Mouse (Mus musculus): Measurements from ENCODE around the gene Pthlh. TPM values are rescaled to one million over a fixed set of nuclear protein-coding genes. Genes with fewer than 3 reads are reported as not detected.

Gene Pthlh
- total and polyA plus RNA-seq, 3 experiments = not detected

DNA sequence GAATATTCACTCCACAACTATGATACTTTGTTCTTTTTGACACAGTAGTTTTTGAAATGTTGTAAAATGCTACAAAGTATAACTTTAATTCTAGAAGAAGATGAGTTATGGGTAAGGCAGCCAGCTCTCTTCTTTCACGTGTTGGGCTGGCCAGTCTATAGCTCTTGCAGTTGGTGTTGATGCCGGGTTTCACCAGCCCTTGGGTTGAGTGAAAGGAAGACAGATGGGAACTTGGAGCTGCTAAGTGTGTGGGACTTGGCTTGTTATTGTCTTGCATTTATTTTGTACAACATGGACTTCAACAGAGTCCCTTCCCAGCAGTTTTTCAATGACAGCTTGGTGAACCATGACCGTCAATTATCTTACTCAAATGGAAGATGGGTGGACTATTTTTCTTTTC is 16.2 kb downstream of the Pthlh start:
- ATAC-seq (ENCODE audit: extremely low read depth, insufficient number of reproducible peaks, low FRiP score, poor library complexity, severe bottlenecking) = no peak
- no peak for TF ChIP-seq GATA1 (IDR thresholded peaks at IDR 0.05; ENCODE audit: borderline replicate concordance, low read length)
- TF ChIP-seq CTCF (IDR thresholded peaks at IDR 0.05; ENCODE audit: low read depth, low read length) = no peak
- no peak for TF ChIP-seq POLR2AphosphoS5 (IDR thresholded peaks at IDR 0.05; ENCODE audit: insufficient replicate concordance, low read depth, low read length)
- TF ChIP-seq TAL1 (conservative IDR thresholded peaks at IDR 0.05; ENCODE audit: low read depth, low read length) = no peak
- TF ChIP-seq GATA2 (IDR thresholded peaks at IDR 0.05; ENCODE audit: borderline replicate concordance, low read depth, low read length) = no peak
- H3K9me3 ChIP-seq (replicated peaks) = no peaks in the 10 kb centered on the region

DNA sequence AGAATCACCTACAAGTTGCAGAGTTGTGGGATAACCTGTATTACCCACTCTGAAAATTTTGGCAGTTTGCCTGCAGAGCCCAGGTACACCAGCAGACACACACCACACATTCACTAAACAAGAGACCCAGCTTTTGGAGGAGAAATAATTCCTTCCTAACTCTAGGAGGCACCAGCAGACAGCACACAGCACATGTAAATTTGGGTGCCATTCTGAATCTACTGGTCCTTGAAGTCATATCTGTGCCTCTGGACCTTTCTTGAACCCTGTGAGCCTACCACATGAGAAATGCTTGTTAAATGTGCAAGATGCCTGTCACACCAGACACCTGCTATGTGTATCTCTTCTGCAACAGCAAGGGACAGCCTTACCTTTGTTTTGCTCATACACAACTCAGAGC is 19.7 kb downstream of the Pthlh start:
- no peak for TF ChIP-seq GATA2 (IDR thresholded peaks at IDR 0.05; ENCODE audit: borderline replicate concordance, low read depth, low read length)
- TF ChIP-seq GATA1 (IDR thresholded peaks at IDR 0.05; ENCODE audit: borderline replicate concordance, low read length) = no peak
- no peak for TF ChIP-seq CTCF (IDR thresholded peaks at IDR 0.05; ENCODE audit: low read depth, low read length)
- no peak for TF ChIP-seq TAL1 (conservative IDR thresholded peaks at IDR 0.05; ENCODE audit: low read depth, low read length)
- no peak for TF ChIP-seq POLR2AphosphoS5 (IDR thresholded peaks at IDR 0.05; ENCODE audit: insufficient replicate concordance, low read depth, low read length)
- H3K27me3 ChIP-seq (ENCODE audit: insufficient read depth, low read length) = no peaks in the 10 kb centered on the region
- no peak overlapping the region for H3K4me3 ChIP-seq (ENCODE audit: low read depth, low read length)
- DNase-seq (ENCODE audit: low spot score) (no peak), ATAC-seq (ENCODE audit: extremely low read depth, insufficient number of reproducible peaks, low FRiP score, poor library complexity, severe bottlenecking) (no peak)
- H3K36me3 ChIP-seq (replicated peaks) = no peaks in the 10 kb centered on the region
- no peaks in the 10 kb centered on the region for H3K4me1 ChIP-seq (ENCODE audit: insufficient read depth, low read depth, low read length)
- no peaks in the 10 kb centered on the region for H3K9me3 ChIP-seq (replicated peaks)

More for the DNA sequence above, 16.2 kb downstream of the Pthlh start:
- H3K27me3 ChIP-seq (ENCODE audit: insufficient read depth, low read length) = peaks cover 3% of the 10 kb centered on the region; the same call in 1 of the 2 replicates
- no peaks in the 10 kb centered on the region for H3K4me1 ChIP-seq (ENCODE audit: insufficient read depth, low read depth, low read length)
- no peak for DNase-seq (ENCODE audit: low spot score)
- no peak overlapping the region for H3K4me3 ChIP-seq (ENCODE audit: low read depth, low read length)
- no peaks in the 10 kb centered on the region for H3K36me3 ChIP-seq (replicated peaks)

DNA sequence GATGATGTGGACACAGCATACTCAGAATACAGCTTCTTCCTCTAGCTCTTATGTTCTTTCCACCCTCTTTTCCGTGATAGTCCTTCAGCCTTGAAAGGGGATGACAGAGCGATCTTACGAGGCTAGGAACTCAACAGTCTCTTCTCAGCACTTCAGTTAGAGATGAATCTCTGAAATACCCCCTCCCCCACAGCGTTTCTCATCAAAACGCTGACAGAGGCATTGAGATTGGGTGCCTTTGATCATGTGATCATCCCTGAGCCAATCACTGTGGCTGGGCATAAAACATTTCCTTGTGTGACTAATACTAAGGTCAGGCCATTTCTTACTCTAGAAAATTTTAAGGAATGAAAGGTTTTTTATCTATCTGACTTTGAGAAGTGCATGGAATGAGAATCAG is 20.3 kb downstream of the Pthlh start:
- ATAC-seq (ENCODE audit: extremely low read depth, insufficient number of reproducible peaks, low FRiP score, poor library complexity, severe bottlenecking) (no peak), DNase-seq (ENCODE audit: low spot score) (no peak)
- H3K4me1 ChIP-seq (ENCODE audit: insufficient read depth, low read depth, low read length) = no peaks in the 10 kb centered on the region
- no peaks in the 10 kb centered on the region for H3K36me3 ChIP-seq (replicated peaks)
- H3K4me3 ChIP-seq (ENCODE audit: low read depth, low read length) = no peak overlapping the region
- H3K27me3 ChIP-seq (ENCODE audit: insufficient read depth, low read length) = no peaks in the 10 kb centered on the region
- no peak for TF ChIP-seq GATA1 (IDR thresholded peaks at IDR 0.05; ENCODE audit: borderline replicate concordance, low read length)
- TF ChIP-seq GATA2 (IDR thresholded peaks at IDR 0.05; ENCODE audit: borderline replicate concordance, low read depth, low read length) = no peak
- no peak for TF ChIP-seq POLR2AphosphoS5 (IDR thresholded peaks at IDR 0.05; ENCODE audit: insufficient replicate concordance, low read depth, low read length)
- no peak for TF ChIP-seq TAL1 (conservative IDR thresholded peaks at IDR 0.05; ENCODE audit: low read depth, low read length)
- TF ChIP-seq CTCF (IDR thresholded peaks at IDR 0.05; ENCODE audit: low read depth, low read length) = no peak
- no peaks in the 10 kb centered on the region for H3K9me3 ChIP-seq (replicated peaks)

DNA sequence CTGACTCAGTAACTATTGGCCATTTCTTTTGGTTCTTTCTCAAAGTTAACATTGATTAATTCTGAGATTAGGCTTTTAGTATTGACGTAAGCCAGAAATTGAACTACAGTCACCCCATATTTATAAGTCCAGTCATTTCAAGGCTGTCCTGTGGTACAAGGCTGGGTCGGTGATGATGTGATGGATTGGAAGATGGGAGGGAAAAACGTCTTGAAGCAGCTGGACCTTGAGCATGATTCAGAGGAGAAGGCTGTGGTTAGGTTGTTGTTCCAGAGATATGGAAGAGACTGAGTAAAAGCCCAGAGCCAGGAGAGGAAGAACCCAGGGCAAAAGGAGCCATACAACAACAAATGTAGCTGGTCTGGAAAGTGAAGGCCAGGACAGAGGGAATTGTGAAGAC is 22.4 kb downstream of the Pthlh start:
- H3K9me3 ChIP-seq (replicated peaks) = no peaks in the 10 kb centered on the region
- TF ChIP-seq GATA2 (IDR thresholded peaks at IDR 0.05; ENCODE audit: borderline replicate concordance, low read depth, low read length) (no peak), CTCF (IDR thresholded peaks at IDR 0.05; ENCODE audit: low read depth, low read length) (no peak)
- H3K4me3 ChIP-seq (ENCODE audit: low read depth, low read length) = no peak overlapping the region
- H3K27me3 ChIP-seq (ENCODE audit: insufficient read depth, low read length) = no peaks in the 10 kb centered on the region
- no peak for DNase-seq (ENCODE audit: low spot score)
- H3K36me3 ChIP-seq (replicated peaks) = no peaks in the 10 kb centered on the region
- no peak for ATAC-seq (ENCODE audit: extremely low read depth, insufficient number of reproducible peaks, low FRiP score, poor library complexity, severe bottlenecking)
- no peaks in the 10 kb centered on the region for H3K4me1 ChIP-seq (ENCODE audit: insufficient read depth, low read depth, low read length)

- peak; percentile 40; the same call in 1 of the 2 replicates for TF ChIP-seq CTCF (IDR thresholded peaks at IDR 0.05; ENCODE audit: low read depth, low read length)
- TF ChIP-seq GATA2 (IDR thresholded peaks at IDR 0.05; ENCODE audit: borderline replicate concordance, low read depth, low read length) = no peak
- no peak for TF ChIP-seq POLR2AphosphoS5 (IDR thresholded peaks at IDR 0.05; ENCODE audit: insufficient replicate concordance, low read depth, low read length)
- no peak for TF ChIP-seq TAL1 (conservative IDR thresholded peaks at IDR 0.05; ENCODE audit: low read depth, low read length)
- Histone ChIP-seq H3K27me3 (ENCODE audit: insufficient read depth, low read length) (no peaks in the 10 kb centered on the region), H3K4me1 (ENCODE audit: insufficient read depth, low read depth, low read length) (no peaks in the 10 kb centered on the region), H3K4me3 (ENCODE audit: low read depth, low read length) (no peak overlapping the region), H3K9me3 (replicated peaks) (no peaks in the 10 kb centered on the region), H3K36me3 (replicated peaks) (no peaks in the 10 kb centered on the region)
- ATAC-seq (ENCODE audit: extremely low read depth, insufficient number of reproducible peaks, low FRiP score, poor library complexity, severe bottlenecking) (peak; percentile 28; the same call in 1 of the 2 replicates), DNase-seq (ENCODE audit: low spot score) (peak; percentile 28)
These were observed 23.7 kb downstream of the Pthlh start for GRCm38 (mm10) chr6:147240203-147240804.

- Histone ChIP-seq H3K36me3 (replicated peaks) (no peaks in the 10 kb centered on the region), H3K9me3 (replicated peaks) (no peaks in the 10 kb centered on the region), H3K27me3 (ENCODE audit: insufficient read depth, low read length) (peaks cover 6% of the 10 kb centered on the region; the same call in 1 of the 2 replicates), H3K4me3 (ENCODE audit: low read depth, low read length) (no peak overlapping the region), H3K4me1 (ENCODE audit: insufficient read depth, low read depth, low read length) (no peaks in the 10 kb centered on the region)
- ATAC-seq (ENCODE audit: extremely low read depth, insufficient number of reproducible peaks, low FRiP score, poor library complexity, severe bottlenecking) (no peak), DNase-seq (ENCODE audit: low spot score) (no peak)
- TF ChIP-seq GATA2 (IDR thresholded peaks at IDR 0.05; ENCODE audit: borderline replicate concordance, low read depth, low read length) = no peak
- TF ChIP-seq TAL1 (conservative IDR thresholded peaks at IDR 0.05; ENCODE audit: low read depth, low read length) = no peak
- TF ChIP-seq GATA1 (IDR thresholded peaks at IDR 0.05; ENCODE audit: borderline replicate concordance, low read length) = no peak
- no peak for TF ChIP-seq POLR2AphosphoS5 (IDR thresholded peaks at IDR 0.05; ENCODE audit: insufficient replicate concordance, low read depth, low read length)
- TF ChIP-seq CTCF (IDR thresholded peaks at IDR 0.05; ENCODE audit: low read depth, low read length) = no peak
These were observed 37.3 kb downstream of the Pthlh start for GRCm38 (mm10) chr6:147226696-147227095.

Measured in G1E (cell line).